Mouse (Mus musculus) liver, postnatal 0 days (tissue): Measurements from ENCODE around the gene Gm11111. TPM values are rescaled to one million over a fixed set of nuclear protein-coding genes. Genes with fewer than 3 reads are reported as not detected.

Source experiments
- ATAC-seq: fragments of 200-750 bp; cut with Nextera tagmentation; 2 replicates; pipeline ENCODE4 v1.8.0; 2017; ENCODE audit warnings: mild to moderate bottlenecking, moderate library complexity
- DNase-seq: peaks from one replicate; pipeline ENCODE4 v3.0.0-alpha.2; 2016
- H3K27ac ChIP-seq: fragments of 300-500 bp; sonication (generic); 2 replicates; pipeline ENCODE4 v1.5.1; 2014; ENCODE audit warnings: antibody characterized with exemption, moderate library complexity, mild to moderate bottlenecking, low read depth
- H3K27me3 ChIP-seq: fragments of 300-500 bp; sonication (generic); 2 replicates; pipeline ENCODE4 v1.6.1; 2014; ENCODE audit warnings: low read length, control low read depth, mixed read lengths; ENCODE audit not compliant: insufficient read depth
- H3K36me3 ChIP-seq: fragments of 300-500 bp; sonication (generic); replicated peaks from 2 replicates; pipeline ENCODE4 v1.6.1; 2014; ENCODE audit warnings: mild to moderate bottlenecking, control low read depth, low read length, moderate library complexity, mixed read lengths; ENCODE audit not compliant: insufficient read depth
- H3K4me1 ChIP-seq: fragments of 300-500 bp; sonication (generic); 2 replicates; pipeline ENCODE4 v1.6.1; 2014; ENCODE audit warnings: antibody characterized with exemption, mild to moderate bottlenecking, control low read depth; ENCODE audit not compliant: insufficient read depth
- H3K4me2 ChIP-seq: fragments of 300-500 bp; sonication (generic); 2 replicates; pipeline ENCODE4 v1.6.1; 2014; ENCODE audit warnings: low read depth, mild to moderate bottlenecking, low read length, moderate library complexity, mixed read lengths
- H3K4me3 ChIP-seq: fragments of 300-500 bp; sonication (generic); 2 replicates; pipeline ENCODE4 v1.5.1; 2014; ENCODE audit warnings: low read depth, low read length
- H3K9ac ChIP-seq: fragments of 300-500 bp; sonication (generic); replicated peaks from 2 replicates; pipeline ENCODE4 v1.6.1; 2014; ENCODE audit warnings: mild to moderate bottlenecking, moderate library complexity
- H3K9me3 ChIP-seq: fragments of 300-500 bp; sonication (generic); 2 replicates; pipeline ENCODE4 v1.6.1; 2016; ENCODE audit warnings: mild to moderate bottlenecking, control low read depth, low read length, mixed read lengths
- CTCF ChIP-seq: sonication (generic); IDR thresholded peaks from 2 replicates; pipeline ENCODE4 v1.5.1; 2016; ENCODE audit warnings: antibody characterized with exemption, low read depth
- EP300 ChIP-seq: IDR thresholded peaks from 2 replicates; pipeline ENCODE4 v1.6.1; 2016; ENCODE audit warnings: antibody characterized with exemption, low read depth, mild to moderate bottlenecking
- WGBS: fragments of 180-500 bp; shearing (Covaris S2); extraction: QIAGEN DNeasy Blood & Tissue Kit; methylation state at CpG from one replicate; pipeline ENCODE4 v1.1.7; 2014; ENCODE audit not compliant: insufficient replicate concordance; 5-methylcytosine and 5-hydroxymethylcytosine counted together
- polyA plus RNA-seq: library from polyadenylated mRNA; unstranded; fragments of >200 nt; fragmentation: Nextera tagmentation; extraction: Ambion mirVana; gene quantifications from 2 replicates; pipeline ENCODE4 v1.2.1, GENCODE M21; 2015

Gene Gm11111
- polyA plus RNA-seq, 1 experiment from 2014 or later, result not detected

GRCm38 (mm10) chr5:98550285-98550684, 2.2 kb upstream of the Gm11111 start:
- no peak for ATAC-seq
- Histone ChIP-seq H3K4me2 (no peak overlapping the region), H3K4me1 (no peaks in the 10 kb centered on the region), H3K9me3 (no peaks in the 10 kb centered on the region), H3K4me3 (no peak overlapping the region), H3K27ac (no peak overlapping the region), H3K27me3 (no peaks in the 10 kb centered on the region), H3K9ac (no peak overlapping the region), H3K36me3 (no peaks in the 10 kb centered on the region)
- no peak for DNase-seq
- 70% methylated on average over 5 of the region's 5 CpGs for WGBS
- TF ChIP-seq EP300, result no peak
- TF ChIP-seq CTCF, result no peak

GRCm38 (mm10) chr5:98550873-98551272, 1.6 kb upstream of the Gm11111 start:
- TF ChIP-seq EP300 (no peak), CTCF (no peak)
- H3K9ac ChIP-seq, result no peak overlapping the region
- H3K4me2 ChIP-seq, result no peak overlapping the region
- H3K27ac ChIP-seq, result no peak overlapping the region
- no peaks in the 10 kb centered on the region for H3K27me3 ChIP-seq
- no peak for ATAC-seq
- 72% methylated on average over 1 of the region's 1 CpGs for whole genome bisulfite sequencing
- H3K4me1 ChIP-seq, result no peaks in the 10 kb centered on the region
- no peaks in the 10 kb centered on the region for H3K36me3 ChIP-seq
- DNase-seq, result no peak
- H3K9me3 ChIP-seq, result no peaks in the 10 kb centered on the region
- H3K4me3 ChIP-seq, result no peak overlapping the region

- WGBS, result 56% methylated on average over 7 of the region's 7 CpGs
- Histone ChIP-seq H3K4me2 (no peak overlapping the region), H3K27me3 (no peaks in the 10 kb centered on the region), H3K36me3 (no peaks in the 10 kb centered on the region), H3K4me1 (no peaks in the 10 kb centered on the region), H3K4me3 (no peak overlapping the region), H3K9me3 (no peaks in the 10 kb centered on the region), H3K9ac (no peak overlapping the region), H3K27ac (no peak overlapping the region)
- DNase-seq (no peak), ATAC-seq (no peak)
- TF ChIP-seq CTCF, result no peak
- TF ChIP-seq EP300, result no peak
These were observed 511 bp downstream of the Gm11111 start for GRCm38 (mm10) chr5:98552811-98553601.

GRCm38 (mm10) chr5:98561301-98561700, 8.8 kb downstream of the Gm11111 start:
- no peaks in the 10 kb centered on the region for H3K4me1 ChIP-seq
- DNase-seq, result no peak
- no peak for TF ChIP-seq CTCF
- no peak for TF ChIP-seq EP300
- 71% methylated on average over 4 of the region's 4 CpGs for WGBS
- H3K27me3 ChIP-seq, result no peaks in the 10 kb centered on the region
- no peak overlapping the region for H3K27ac ChIP-seq
- H3K9me3 ChIP-seq, result no peaks in the 10 kb centered on the region
- no peak overlapping the region for H3K9ac ChIP-seq
- no peak overlapping the region for H3K4me3 ChIP-seq
- H3K4me2 ChIP-seq, result no peak overlapping the region
- no peaks in the 10 kb centered on the region for H3K36me3 ChIP-seq
- ATAC-seq, result no peak

- Histone ChIP-seq H3K27me3 (no peaks in the 10 kb centered on the region), H3K4me3 (no peak overlapping the region), H3K9ac (no peak overlapping the region), H3K4me2 (no peak overlapping the region), H3K36me3 (no peaks in the 10 kb centered on the region), H3K9me3 (no peaks in the 10 kb centered on the region), H3K27ac (no peak overlapping the region), H3K4me1 (no peaks in the 10 kb centered on the region)
- WGBS, result 79% methylated on average over 9 of the region's 9 CpGs
- ATAC-seq (no peak), DNase-seq (no peak)
- TF ChIP-seq EP300, result no peak
- TF ChIP-seq CTCF, result no peak
These were observed 10.3 kb downstream of the Gm11111 start for GRCm38 (mm10) chr5:98562806-98563205.

- no peak overlapping the region for H3K4me2 ChIP-seq
- WGBS, result 65% methylated on average over 9 of the region's 9 CpGs
- no peaks in the 10 kb centered on the region for H3K27me3 ChIP-seq
- ATAC-seq (no peak), DNase-seq (no peak)
- no peak overlapping the region for H3K27ac ChIP-seq
- no peaks in the 10 kb centered on the region for H3K9me3 ChIP-seq
- H3K9ac ChIP-seq, result no peak overlapping the region
- H3K4me3 ChIP-seq, result no peak overlapping the region
- H3K36me3 ChIP-seq, result no peaks in the 10 kb centered on the region
- no peak for TF ChIP-seq EP300
- TF ChIP-seq CTCF, result no peak
- no peaks in the 10 kb centered on the region for H3K4me1 ChIP-seq
These were observed 11.3 kb downstream of the Gm11111 start for GRCm38 (mm10) chr5:98563801-98564200.
